Comparison of ENCODE assay signal across 8 mouse cellular contexts in genomic region chr13:98205111-98205510, GRCm38 (mm10). TPM values are rescaled to one million over a fixed set of nuclear protein-coding genes. Genes with fewer than 3 reads are reported as not detected.
DNase-seq lines count a peak whose midpoint lies in the region; ATAC-seq lines count a peak whose summit lies in the region.

No protein-coding gene starts in this region.

- intact Hi-C loops in heart, postnatal 25 days (cut with DNase I) = loop anchor here (5.0 kb wide), 1 partner anchor 173 kb away; no protein-coding TSS in a partner anchor

- H3K4me2 ChIP-seq in heart, embryonic 15.5 days = peak overlapping the region; percentile 87
- peak overlapping the region; percentile 98 for H3K4me2 ChIP-seq in hindbrain, embryonic 11.5 days (replicated peaks; ENCODE audit: low read depth, low read length)
- peak overlapping the region; percentile 99 for H3K4me2 ChIP-seq in midbrain, embryonic 15.5 days

- 0 out of 2 replicates have a peak overlapping the region, but pooled peaks have one; percentile 82 for H3K27ac ChIP-seq in heart, embryonic 15.5 days
- H3K27ac ChIP-seq in hindbrain, embryonic 11.5 days (ENCODE audit: low read depth, low read length) = no peak overlapping the region
- H3K27ac ChIP-seq in midbrain, embryonic 15.5 days = no peak overlapping the region

- peaks cover 17% of the 10 kb centered on the region for H3K4me1 ChIP-seq in heart, embryonic 15.5 days (replicated peaks)
- H3K4me1 ChIP-seq in hindbrain, embryonic 11.5 days (replicated peaks; ENCODE audit: control insufficient read depth, insufficient read depth, low read length) = peaks cover 7% of the 10 kb centered on the region; the same call in 1 of the 2 replicates
- peaks cover 19% of the 10 kb centered on the region for H3K4me1 ChIP-seq in midbrain, embryonic 15.5 days

- WGBS in heart, embryonic 15.5 days = 45% methylated on average over 8 of the region's 8 CpGs
- whole genome bisulfite sequencing in hindbrain, embryonic 11.5 days = 21% methylated on average over 8 of the region's 8 CpGs
- WGBS in midbrain, embryonic 15.5 days = 28% methylated on average over 8 of the region's 8 CpGs

- H3K4me3 ChIP-seq in heart, embryonic 15.5 days = peak overlapping the region; percentile 60
- H3K4me3 ChIP-seq in hindbrain, embryonic 11.5 days (ENCODE audit: low read depth, low read length) = peak overlapping the region; percentile 63
- H3K4me3 ChIP-seq in midbrain, embryonic 15.5 days = peak overlapping the region; percentile 82

- H3K9me3 ChIP-seq in heart, embryonic 15.5 days (replicated peaks) = no peaks in the 10 kb centered on the region
- no peaks in the 10 kb centered on the region for H3K9me3 ChIP-seq in hindbrain, embryonic 11.5 days (ENCODE audit: control insufficient read depth, low read length)
- no peaks in the 10 kb centered on the region for H3K9me3 ChIP-seq in midbrain, embryonic 15.5 days

- H3K36me3 ChIP-seq in heart, embryonic 15.5 days = no peaks in the 10 kb centered on the region
- H3K36me3 ChIP-seq in hindbrain, embryonic 11.5 days (ENCODE audit: control insufficient read depth, insufficient read depth, low read length) = no peaks in the 10 kb centered on the region
- no peaks in the 10 kb centered on the region for H3K36me3 ChIP-seq in midbrain, embryonic 15.5 days (replicated peaks)

- H3K9ac ChIP-seq in heart, embryonic 15.5 days = peak overlapping the region; percentile 65; the same call in 1 of the 2 replicates
- H3K9ac ChIP-seq in hindbrain, embryonic 11.5 days (ENCODE audit: low read depth, low read length) = no peak overlapping the region
- H3K9ac ChIP-seq in midbrain, embryonic 15.5 days = no peak overlapping the region

- DNase-seq in heart, postnatal 25 days (ENCODE audit: low spot score) = no peak
- peak; percentile 53 for DNase-seq in embryo, embryonic 10.5 days (ENCODE audit: low spot score)
- DNase-seq in hindbrain, embryonic 11.5 days (ENCODE audit: low spot score) = peak; percentile 50
- DNase-seq in spleen, postnatal 36 days (ENCODE audit: low spot score in 2 of 2) = no peak
- DNase-seq in cerebellum, adult 11-12 months = no peak
- no peak for DNase-seq in frontal cortex, postnatal 14 days (ENCODE audit: low spot score in 2 of 2)

- 0 out of 2 replicates have a peak, but pooled peaks cover 10% of the 10 kb centered on the region for H3K27me3 ChIP-seq in heart, embryonic 15.5 days
- no peaks in the 10 kb centered on the region for H3K27me3 ChIP-seq in hindbrain, embryonic 11.5 days (ENCODE audit: control insufficient read depth, insufficient read depth, low read length)
- 0 out of 2 replicates have a peak, but pooled peaks cover 5% of the 10 kb centered on the region for H3K27me3 ChIP-seq in midbrain, embryonic 15.5 days (replicated peaks)

- ATAC-seq in heart, embryonic 15.5 days (replicated peaks; ENCODE audit: insufficient number of reproducible peaks, insufficient read depth, low FRiP score, low read depth) = no peak
- ATAC-seq in hindbrain, embryonic 11.5 days (ENCODE audit: low FRiP score) = peak; percentile 46; the same call in 1 of the 2 replicates
- ATAC-seq in midbrain, embryonic 15.5 days (replicated peaks) = peak; percentile 24; the same call in 1 of the 2 replicates

RNA-seq across cellular contexts. Expression of gene Arhgef28, which starts 1.1 kb away (rescaled TPM):
- 10.7 and 15.4 TPM in 2 replicates for polyA plus RNA-seq in heart, embryonic 15.5 days (2015; fragmentation: Nextera tagmentation; extraction: Ambion mirVana)
- total RNA-seq in heart, postnatal 25 days (2021) = 1 to 10 TPM; 5.0 to 5.1 TPM
- polyA plus RNA-seq in hindbrain, embryonic 11.5 days (2014; fragmentation: Nextera tagmentation; extraction: Ambion mirVana) = 9.1 and 11.8 TPM in 2 replicates
- polyA plus RNA-seq in midbrain, embryonic 15.5 days (2015; fragmentation: Nextera tagmentation; extraction: Ambion mirVana) = 27.0 and 27.5 TPM in 2 replicates

RNA-seq across cellular contexts. Expression of gene Utp15, which starts 57.7 kb away (rescaled TPM):
- 12.5 and 16.0 TPM in 2 replicates for polyA plus RNA-seq in heart, embryonic 15.5 days (2015; fragmentation: Nextera tagmentation; extraction: Ambion mirVana)
- total RNA-seq in heart, postnatal 25 days (2021) = 1 to 10 TPM; 5.5 to 5.6 TPM
- polyA plus RNA-seq in hindbrain, embryonic 11.5 days (2014; fragmentation: Nextera tagmentation; extraction: Ambion mirVana) = 33.9 and 46.3 TPM in 2 replicates
- 32.3 and 34.1 TPM in 2 replicates for polyA plus RNA-seq in midbrain, embryonic 15.5 days (2015; fragmentation: Nextera tagmentation; extraction: Ambion mirVana)

RNA-seq across cellular contexts. Expression of gene Ankra2, which starts 57.8 kb away (rescaled TPM):
- 15.4 and 17.0 TPM in 2 replicates for polyA plus RNA-seq in heart, embryonic 15.5 days (2015; fragmentation: Nextera tagmentation; extraction: Ambion mirVana)
- total RNA-seq in heart, postnatal 25 days (2021) = 10 to 100 TPM; 33.5 to 35.2 TPM
- 40.1 and 40.9 TPM in 2 replicates for polyA plus RNA-seq in hindbrain, embryonic 11.5 days (2014; fragmentation: Nextera tagmentation; extraction: Ambion mirVana)
- 73.8 and 79.0 TPM in 2 replicates for polyA plus RNA-seq in midbrain, embryonic 15.5 days (2015; fragmentation: Nextera tagmentation; extraction: Ambion mirVana)

Comparison
In these comparisons a context has a peak if more than half of its experiments do, and no peak if none do; other contexts are left out.
1. DNase-seq: peak in embryo, embryonic 10.5 days (single experiment) and hindbrain, embryonic 11.5 days (single experiment); none in heart, postnatal 25 days (single experiment), spleen, postnatal 36 days (0 of 2), cerebellum, adult 11-12 months (single experiment) and frontal cortex, postnatal 14 days (0 of 2).
2. Peak in every context shown above with its lines, with median percentiles within 50 percentile points of each other: H3K4me2 ChIP-seq and H3K4me3 ChIP-seq.